Mouse (Mus musculus) olfactory bulb, adult 2 months (tissue): ENCODE data around the gene Rbm5.

Experiments
- CTCF ChIP-seq: fragments of 200-500 bp; IDR thresholded peaks from 2 replicates; pipeline ENCODE4 v1.5.1; 2012; ENCODE audit warnings: low read depth, mild to moderate bottlenecking, low read length, moderate library complexity; ENCODE audit not compliant: insufficient read depth
- POLR2A ChIP-seq: fragments of 200-500 bp; IDR thresholded peaks from 2 replicates; pipeline ENCODE4 v1.6.1; 2012; ENCODE audit warnings: mild to moderate bottlenecking, low read depth, low read length, moderate library complexity; ENCODE audit not compliant: insufficient read depth

GRCm38 (mm10) chr9:107703337-107704122, 67.3 kb downstream of the Rbm5 start:
- TF ChIP-seq CTCF: no peak
- no peak for TF ChIP-seq POLR2A
